15 mouse cellular contexts compared by ENCODE assay signal in genomic region chr6:56360086-56360485, GRCm38 (mm10).
DNase-seq lines count a peak whose midpoint lies in the region; ATAC-seq lines count a peak whose summit lies in the region.
"Had no signal": no experiment of that assay in that cellular context is flagged by ENCODE, and none has a peak within 500 bp of the region (broad histone marks: within the 10 kb centered on the region; RNA-seq: fewer than 3 reads in every experiment).

No protein-coding gene starts in this region.

- H3K4me1 ChIP-seq in forebrain, embryonic 12.5 days = peaks cover 18% of the 10 kb centered on the region
- peaks cover 20% of the 10 kb centered on the region for H3K4me1 ChIP-seq in forebrain, embryonic 10.5 days
- peaks cover 12% of the 10 kb centered on the region for H3K4me1 ChIP-seq in hindbrain, embryonic 12.5 days
- H3K4me1 ChIP-seq in hindbrain, embryonic 11.5 days (replicated peaks; ENCODE audit: control insufficient read depth, insufficient read depth, low read length) = 0 out of 2 replicates have a peak, but pooled peaks cover 2% of the 10 kb centered on the region
- H3K4me1 ChIP-seq in forebrain, embryonic 15.5 days = peaks cover 21% of the 10 kb centered on the region
- H3K4me1 ChIP-seq in midbrain, embryonic 16.5 days (ENCODE audit: control insufficient read depth, insufficient read depth, low read length) = peaks cover 18% of the 10 kb centered on the region

- ATAC-seq in forebrain, embryonic 12.5 days (ENCODE audit: low FRiP score) = no peak
- no peak for ATAC-seq in hindbrain, embryonic 12.5 days (ENCODE audit: low FRiP score)
- no peak for ATAC-seq in hindbrain, embryonic 11.5 days (ENCODE audit: low FRiP score)
- no peak for ATAC-seq in forebrain, embryonic 15.5 days (replicated peaks)
- ATAC-seq in midbrain, embryonic 16.5 days = no peak

- H3K9ac ChIP-seq in forebrain, embryonic 12.5 days = no peak overlapping the region
- H3K9ac ChIP-seq in hindbrain, embryonic 12.5 days = no peak overlapping the region
- H3K9ac ChIP-seq in hindbrain, embryonic 11.5 days (ENCODE audit: low read depth, low read length) = no peak overlapping the region
- H3K9ac ChIP-seq in forebrain, embryonic 15.5 days (replicated peaks) = no peak overlapping the region
- H3K9ac ChIP-seq in midbrain, embryonic 16.5 days (ENCODE audit: low read depth, low read length) = no peak overlapping the region
- H3K9ac ChIP-seq: embryonic facial prominence, embryonic 13.5 days; liver, embryonic 13.5 days had no signal

- H3K27ac ChIP-seq in forebrain, embryonic 12.5 days = no peak overlapping the region
- no peak overlapping the region for H3K27ac ChIP-seq in forebrain, embryonic 10.5 days
- H3K27ac ChIP-seq in hindbrain, embryonic 12.5 days = no peak overlapping the region
- H3K27ac ChIP-seq in hindbrain, embryonic 11.5 days (ENCODE audit: low read depth, low read length) = no peak overlapping the region
- H3K27ac ChIP-seq in forebrain, embryonic 15.5 days (replicated peaks) = no peak overlapping the region
- no peak overlapping the region for H3K27ac ChIP-seq in midbrain, embryonic 16.5 days (ENCODE audit: low read length)
- H3K27ac ChIP-seq: embryonic facial prominence, embryonic 13.5 days; left cerebral cortex, adult 2 months; liver, embryonic 13.5 days had no signal

- WGBS in forebrain, embryonic 12.5 days = 73% methylated on average over 6 of the region's 6 CpGs
- WGBS in forebrain, embryonic 10.5 days = 77% methylated on average over 6 of the region's 6 CpGs
- 67% methylated on average over 6 of the region's 6 CpGs for WGBS in hindbrain, embryonic 12.5 days
- WGBS in hindbrain, embryonic 11.5 days = 68% methylated on average over 6 of the region's 6 CpGs
- WGBS in forebrain, embryonic 15.5 days = 64% methylated on average over 6 of the region's 6 CpGs
- whole genome bisulfite sequencing in midbrain, embryonic 16.5 days = 65% methylated on average over 6 of the region's 6 CpGs

- H3K4me3 ChIP-seq in forebrain, embryonic 12.5 days (replicated peaks) = no peak overlapping the region
- H3K4me3 ChIP-seq in forebrain, embryonic 10.5 days = no peak overlapping the region
- H3K4me3 ChIP-seq in hindbrain, embryonic 12.5 days = no peak overlapping the region
- no peak overlapping the region for H3K4me3 ChIP-seq in hindbrain, embryonic 11.5 days (ENCODE audit: low read depth, low read length)
- peak overlapping the region; percentile 46 for H3K4me3 ChIP-seq in forebrain, embryonic 15.5 days
- H3K4me3 ChIP-seq in midbrain, embryonic 16.5 days (ENCODE audit: low read depth, low read length) = peak overlapping the region; percentile 45; the same call in 1 of the 2 replicates
- H3K4me3 ChIP-seq: embryonic facial prominence, embryonic 13.5 days; left cerebral cortex, adult 2 months; liver, embryonic 13.5 days had no signal

- no peak for DNase-seq in forebrain, embryonic 10.5 days (ENCODE audit: extremely low spot score, low spot score)
- no peak for DNase-seq in hindbrain, embryonic 11.5 days (ENCODE audit: low spot score)
- DNase-seq in left cerebral cortex, adult 18-20 months (ENCODE audit: low spot score in 2 of 2) = no peak
- DNase-seq in adrenal gland, postnatal 36 days = no peak
- DNase-seq: kidney, adult 2 months; liver, embryonic 13.5 days; lung, postnatal 14 days; thymus, postnatal 36 days had no signal

- H3K36me3 ChIP-seq in forebrain, embryonic 12.5 days (replicated peaks) = no peaks in the 10 kb centered on the region
- H3K36me3 ChIP-seq in forebrain, embryonic 10.5 days (replicated peaks) = no peaks in the 10 kb centered on the region
- H3K36me3 ChIP-seq in hindbrain, embryonic 12.5 days = no peaks in the 10 kb centered on the region
- H3K36me3 ChIP-seq in hindbrain, embryonic 11.5 days (ENCODE audit: control insufficient read depth, insufficient read depth, low read length) = no peaks in the 10 kb centered on the region
- H3K36me3 ChIP-seq in forebrain, embryonic 15.5 days = no peaks in the 10 kb centered on the region
- H3K36me3 ChIP-seq in midbrain, embryonic 16.5 days (ENCODE audit: control insufficient read depth, insufficient read depth, low read length) = no peaks in the 10 kb centered on the region
- H3K36me3 ChIP-seq: embryonic facial prominence, embryonic 13.5 days; G1E; liver, embryonic 13.5 days had no signal

- no peaks in the 10 kb centered on the region for H3K9me3 ChIP-seq in forebrain, embryonic 12.5 days
- H3K9me3 ChIP-seq in forebrain, embryonic 10.5 days = no peaks in the 10 kb centered on the region
- H3K9me3 ChIP-seq in hindbrain, embryonic 12.5 days (replicated peaks) = no peaks in the 10 kb centered on the region
- H3K9me3 ChIP-seq in hindbrain, embryonic 11.5 days (ENCODE audit: control insufficient read depth, low read length) = no peaks in the 10 kb centered on the region
- no peaks in the 10 kb centered on the region for H3K9me3 ChIP-seq in forebrain, embryonic 15.5 days
- no peaks in the 10 kb centered on the region for H3K9me3 ChIP-seq in midbrain, embryonic 16.5 days (replicated peaks; ENCODE audit: control insufficient read depth, low read length, poor library complexity, severe bottlenecking)
- H3K9me3 ChIP-seq: embryonic facial prominence, embryonic 13.5 days; G1E; liver, embryonic 13.5 days had no signal

- 0 out of 2 replicates have a peak overlapping the region, but pooled peaks have one; percentile 3 for H3K4me2 ChIP-seq in forebrain, embryonic 12.5 days
- H3K4me2 ChIP-seq in hindbrain, embryonic 12.5 days (replicated peaks) = peak overlapping the region; percentile 90
- H3K4me2 ChIP-seq in hindbrain, embryonic 11.5 days (replicated peaks; ENCODE audit: low read depth, low read length) = no peak overlapping the region
- H3K4me2 ChIP-seq in forebrain, embryonic 15.5 days (replicated peaks) = peak overlapping the region; percentile 81
- peak overlapping the region; percentile 71 for H3K4me2 ChIP-seq in midbrain, embryonic 16.5 days (ENCODE audit: low read length)
- H3K4me2 ChIP-seq: liver, embryonic 13.5 days had no signal

- H3K27me3 ChIP-seq in forebrain, embryonic 12.5 days = peaks cover 15% of the 10 kb centered on the region; the same call in 1 of the 2 replicates
- peaks cover 36% of the 10 kb centered on the region for H3K27me3 ChIP-seq in forebrain, embryonic 10.5 days (ENCODE audit: poor library complexity, severe bottlenecking)
- no peaks in the 10 kb centered on the region for H3K27me3 ChIP-seq in hindbrain, embryonic 12.5 days
- H3K27me3 ChIP-seq in hindbrain, embryonic 11.5 days (ENCODE audit: control insufficient read depth, insufficient read depth, low read length) = no peaks in the 10 kb centered on the region; the same call in 1 of the 2 replicates
- no peaks in the 10 kb centered on the region for H3K27me3 ChIP-seq in forebrain, embryonic 15.5 days
- H3K27me3 ChIP-seq in midbrain, embryonic 16.5 days (ENCODE audit: control insufficient read depth, insufficient read depth, low read depth, low read length) = no peaks in the 10 kb centered on the region; the same call in 1 of the 2 replicates

Comparison
In these comparisons a context has a peak if more than half of its experiments do, and no peak if none do; other contexts are left out.
1. H3K4me3 ChIP-seq: peak in forebrain, embryonic 15.5 days (single experiment) and midbrain, embryonic 16.5 days (single experiment); none in forebrain, embryonic 12.5 days (single experiment), forebrain, embryonic 10.5 days (single experiment), hindbrain, embryonic 12.5 days (single experiment) and hindbrain, embryonic 11.5 days (single experiment).